8 mouse cellular contexts compared by ENCODE assay signal in the genomic region with DNA sequence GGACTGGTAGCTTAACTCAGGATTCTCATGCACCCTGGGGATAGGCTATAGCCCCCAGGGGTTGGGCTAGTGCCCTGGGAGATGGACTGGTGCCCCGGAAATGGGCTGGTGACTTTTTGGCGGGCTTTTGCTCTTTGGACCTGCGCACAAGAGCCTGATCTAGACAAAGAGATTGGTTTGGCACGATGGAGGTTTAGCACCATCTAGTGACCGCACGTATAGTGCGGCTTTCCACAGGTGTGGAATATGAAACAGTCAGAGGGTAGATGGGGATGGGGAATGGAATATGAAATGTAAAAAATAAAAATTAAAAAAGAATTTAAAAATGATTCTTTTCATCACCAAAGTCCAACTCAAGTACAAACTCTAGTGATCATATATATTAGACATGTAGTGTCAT.
DNase-seq lines count a peak whose midpoint lies in the region; ATAC-seq lines count a peak whose summit lies in the region.
"Not testable (repeated sequence)": the region's sequence is repeated elsewhere in the genome, so short reads cannot be mapped to it uniquely, and the experiment has no call there.

No protein-coding gene starts in this region.

- peak; percentile 68; the same call in 1 of the 2 replicates for ATAC-seq in midbrain, embryonic 12.5 days (ENCODE audit: low FRiP score, low read depth)

- H3K4me1 ChIP-seq in midbrain, embryonic 12.5 days = not testable (repeated sequence)

- H3K36me3 ChIP-seq in midbrain, embryonic 12.5 days = not testable (repeated sequence)

- not testable (repeated sequence) for H3K4me2 ChIP-seq in midbrain, embryonic 12.5 days (replicated peaks)

- H3K9me3 ChIP-seq in midbrain, embryonic 12.5 days = not testable (repeated sequence)

- 25% methylated on average over 7 of the region's 7 CpGs for WGBS in midbrain, embryonic 12.5 days

- intact Hi-C loops in left cerebral cortex, postnatal 14 days (cut with DNase I) = loop anchor here (5.0 kb wide), 1 partner anchor 306 kb away; no protein-coding TSS in a partner anchor

- H3K27me3 ChIP-seq in midbrain, embryonic 12.5 days = not testable (repeated sequence)

- DNase-seq in 416B (ENCODE audit: low read depth) = peak; percentile 46
- peak; percentile 68 for DNase-seq in R1 (ENCODE audit: low read depth, low spot score)
- DNase-seq in embryo, embryonic 11.5 days (ENCODE audit: low read depth, low spot score) = peak; percentile 3
- peak; percentile 0 to 2 for DNase-seq in frontal cortex, postnatal 36 days (ENCODE audit: low spot score in 2 of 2)
- DNase-seq in kidney, adult 8-10 months = peak; percentile 0 to 12
- peak; percentile 6 to 21 for DNase-seq in left cerebral cortex, postnatal 14 days (ENCODE audit: low spot score in 2 of 2)
- DNase-seq in right cerebral cortex, postnatal 10 days (ENCODE audit: low spot score in 2 of 2) = peak; percentile 20 to 32

- H3K4me3 ChIP-seq in midbrain, embryonic 12.5 days = not testable (repeated sequence)

- H3K27ac ChIP-seq in midbrain, embryonic 12.5 days (replicated peaks) = not testable (repeated sequence)

- not testable (repeated sequence) for H3K9ac ChIP-seq in midbrain, embryonic 12.5 days (replicated peaks)

Comparison
In these comparisons a context has a peak if more than half of its experiments do, and no peak if none do; other contexts are left out.
1. DNase-seq: peak in every context shown above with its lines; median percentile 68 in R1; 46 in 416B; 26 in right cerebral cortex, postnatal 10 days; 14 in left cerebral cortex, postnatal 14 days; 6 in kidney, adult 8-10 months; 3 in embryo, embryonic 11.5 days; 1 in frontal cortex, postnatal 36 days.